In the genomic region with DNA sequence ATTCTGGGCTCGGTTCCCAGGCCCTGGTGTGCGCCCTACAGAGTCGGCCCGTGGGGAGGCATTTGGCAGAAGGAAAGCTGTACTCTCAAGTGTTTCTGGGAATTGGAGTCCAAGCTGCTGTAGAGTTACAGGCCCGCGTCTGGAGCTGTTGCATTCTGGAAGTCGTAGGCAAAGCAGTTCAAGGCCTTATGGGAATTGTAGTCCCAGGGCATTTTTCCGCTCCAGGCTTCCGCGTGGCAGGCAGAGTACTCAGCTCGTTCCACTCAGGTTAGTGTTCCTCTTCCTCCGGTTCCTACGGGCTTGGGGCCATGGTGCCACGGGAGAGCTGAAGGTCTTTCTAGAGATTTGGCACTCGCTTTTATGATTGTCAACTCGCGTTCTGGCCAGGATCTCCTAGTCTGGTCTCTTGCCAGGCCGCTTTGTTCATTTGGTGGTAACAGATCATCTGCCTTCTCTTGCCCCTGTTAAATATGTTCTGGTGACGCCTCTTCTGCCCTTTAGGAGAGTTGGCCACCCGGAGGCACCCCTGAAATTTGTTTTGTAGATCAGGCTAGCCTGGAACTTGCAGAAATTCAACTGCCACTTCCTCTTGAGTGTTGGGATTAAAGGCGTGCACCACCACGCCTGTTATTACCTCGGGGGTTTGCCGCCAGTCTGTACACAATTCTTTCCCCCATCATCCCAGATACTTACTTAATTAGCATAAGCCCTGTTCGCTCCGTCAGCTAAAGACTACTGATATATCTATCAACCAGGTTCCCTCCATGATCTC, we compare ENCODE assay signal across 8 mouse cellular contexts. TPM values are rescaled to one million over a fixed set of nuclear protein-coding genes. Genes with fewer than 3 reads are reported as not detected.
DNase-seq lines count a peak whose midpoint lies in the region; ATAC-seq lines count a peak whose summit lies in the region.

A gene (plus strand): TSS at position 208 of the 772 bp plus-strand sequence.

- DNase-seq in CD4-positive, CD25-positive, alpha-beta regulatory T cell, adult 2 months (ENCODE audit: low read depth, low spot score) = peak; percentile 92
- peak; percentile 74 for DNase-seq in fat pad, adult 2 months (ENCODE audit: extremely low read depth, low read depth, low spot score)
- DNase-seq in kidney, postnatal 10 days = peak; percentile 92
- DNase-seq in natural killer cell, adult 2 months (ENCODE audit: low spot score in 2 of 2) = peak; percentile 72 to 78

- peak within 1 kb of the TSS; percentile 87 for H3K4me3 ChIP-seq in brown adipose tissue, adult 24 weeks (ENCODE audit: insufficient read depth, low read depth, low read length)
- H3K4me3 ChIP-seq in heart, embryonic 13.5 days = peak within 1 kb of the TSS; percentile 83
- peak within 1 kb of the TSS; percentile 73 for H3K4me3 ChIP-seq in liver, embryonic 12.5 days
- H3K4me3 ChIP-seq in stomach, embryonic 15.5 days (replicated peaks) = peak within 1 kb of the TSS; percentile 76

- peaks cover 7% of the 10 kb centered on the region for H3K4me1 ChIP-seq in brown adipose tissue, adult 24 weeks (ENCODE audit: control insufficient read depth, insufficient read depth, insufficient read length, low read length)
- H3K4me1 ChIP-seq in heart, embryonic 13.5 days = peaks cover 8% of the 10 kb centered on the region
- peaks cover 20% of the 10 kb centered on the region for H3K4me1 ChIP-seq in liver, embryonic 12.5 days
- 0 out of 2 replicates have a peak, but pooled peaks cover 7% of the 10 kb centered on the region for H3K4me1 ChIP-seq in stomach, embryonic 15.5 days

- WGBS in heart, embryonic 13.5 days = under 1% methylated on average over 26 of the region's 26 CpGs
- WGBS in liver, embryonic 12.5 days (ENCODE audit: insufficient replicate concordance) = under 1% methylated on average over 26 of the region's 26 CpGs
- under 1% methylated on average over 26 of the region's 26 CpGs for WGBS in stomach, embryonic 15.5 days

- H3K9ac ChIP-seq in heart, embryonic 13.5 days = peak within 1 kb of the TSS; percentile 89
- peak within 1 kb of the TSS; percentile 80 for H3K9ac ChIP-seq in liver, embryonic 12.5 days
- H3K9ac ChIP-seq in stomach, embryonic 15.5 days = peak within 1 kb of the TSS; percentile 63

- H3K4me2 ChIP-seq in heart, embryonic 13.5 days = peak within 1 kb of the TSS; percentile 87
- H3K4me2 ChIP-seq in liver, embryonic 12.5 days = peak within 1 kb of the TSS; percentile 78
- peak within 1 kb of the TSS; percentile 65 for H3K4me2 ChIP-seq in stomach, embryonic 15.5 days

- ATAC-seq in heart, embryonic 13.5 days (ENCODE audit: extremely low read depth, insufficient number of reproducible peaks, low FRiP score, low TSS enrichment) = peak; percentile 87
- ATAC-seq in liver, embryonic 12.5 days = peak; percentile 92
- ATAC-seq in stomach, embryonic 15.5 days (ENCODE audit: insufficient read depth, low FRiP score, low read depth) = peak; percentile 93

- no peaks in the 10 kb centered on the region for H3K27me3 ChIP-seq in heart, embryonic 13.5 days (replicated peaks)
- H3K27me3 ChIP-seq in liver, embryonic 12.5 days (replicated peaks) = no peaks in the 10 kb centered on the region
- H3K27me3 ChIP-seq in stomach, embryonic 15.5 days (replicated peaks) = no peaks in the 10 kb centered on the region

- H3K27ac ChIP-seq in brown adipose tissue, adult 24 weeks (replicated peaks; ENCODE audit: low read depth, low read length) = peak within 1 kb of the TSS; percentile 83
- H3K27ac ChIP-seq in heart, embryonic 13.5 days (replicated peaks) = peak within 1 kb of the TSS; percentile 21
- H3K27ac ChIP-seq in liver, embryonic 12.5 days = 0 out of 2 replicates have a peak within 1 kb of the TSS, but pooled peaks have one; percentile 30
- H3K27ac ChIP-seq in stomach, embryonic 15.5 days = peak within 1 kb of the TSS; percentile 65

- no peaks in the 10 kb centered on the region for H3K9me3 ChIP-seq in heart, embryonic 13.5 days
- no peaks in the 10 kb centered on the region for H3K9me3 ChIP-seq in liver, embryonic 12.5 days (replicated peaks)
- H3K9me3 ChIP-seq in stomach, embryonic 15.5 days = no peaks in the 10 kb centered on the region

- peaks cover 30% of the 10 kb centered on the region for H3K36me3 ChIP-seq in heart, embryonic 13.5 days
- peaks cover 31% of the 10 kb centered on the region for H3K36me3 ChIP-seq in liver, embryonic 12.5 days
- H3K36me3 ChIP-seq in stomach, embryonic 15.5 days = peaks cover 20% of the 10 kb centered on the region

RNA-seq across cellular contexts. Expression of the gene that starts here (rescaled TPM):
- polyA plus RNA-seq in brown adipose tissue, adult 24 weeks (2012; ENCODE audit: insufficient read depth, insufficient read length, missing spikeins) = 1.7 and 2.5 TPM in 2 replicates
- polyA plus RNA-seq in heart, embryonic 13.5 days (2015; fragmentation: Nextera tagmentation; extraction: Ambion mirVana) = 6.3 and 6.8 TPM in 2 replicates
- polyA plus RNA-seq in liver, embryonic 12.5 days (2016; fragmentation: Nextera tagmentation; extraction: Ambion mirVana) = 5.9 and 8.0 TPM in 2 replicates
- polyA plus RNA-seq in stomach, embryonic 15.5 days (2015; fragmentation: Nextera tagmentation; extraction: Ambion mirVana) = 14.3 and 14.7 TPM in 2 replicates

Comparison
In these comparisons a context has a peak if more than half of its experiments do, and no peak if none do; other contexts are left out.
1. Peak in every context shown above with its lines: DNase-seq, ATAC-seq, H3K4me3 ChIP-seq and H3K27ac ChIP-seq.
2. H3K27ac ChIP-seq: peak in every context shown above with its lines; median percentile 83 in brown adipose tissue, adult 24 weeks; 65 in stomach, embryonic 15.5 days; 30 in liver, embryonic 12.5 days; 21 in heart, embryonic 13.5 days.